Mouse (Mus musculus): ENCODE measurements at regions not wholly inside any gene's neighbourhood (a gene's known extent, or its start where the extent isn't known, plus 50 kb on each side); places are given as distances from the start of the nearest gene placed in this dataset.
"Not testable (repeated sequence)": the region's sequence is repeated elsewhere in the genome, so short reads cannot be mapped to it uniquely, and the experiment has no call there.

GRCm38 (mm10) chr6:37748296-37748980 is 122.2 kb upstream of the Trim24 start:
- DNase-seq: no peak

GRCm38 (mm10) chr6:37749016-37749415 is 121.6 kb upstream of the Trim24 start:
- DNase-seq: no peak

- no peak for DNase-seq
Observed at GRCm38 (mm10) chr6:37750271-37750670, 120.3 kb upstream of the Trim24 start.

- DNase-seq: no peak
Observed at GRCm38 (mm10) chr6:37751701-37752100, 118.9 kb upstream of the Trim24 start.

- not testable (repeated sequence) for DNase-seq
Observed at GRCm38 (mm10) chr6:37761003-37761402, 109.6 kb upstream of the Trim24 start.

GRCm38 (mm10) chr6:37763036-37763435 is 107.6 kb upstream of the Trim24 start:
- DNase-seq: no peak

GRCm38 (mm10) chr6:37767690-37768089 is 102.9 kb upstream of the Trim24 start:
- no peak for DNase-seq

GRCm38 (mm10) chr6:37773294-37773693 is 97.3 kb upstream of the Trim24 start:
- DNase-seq: no peak

- no peak for DNase-seq
Observed at GRCm38 (mm10) chr6:37775151-37775550, 95.5 kb upstream of the Trim24 start.

- DNase-seq: no peak
Observed at GRCm38 (mm10) chr6:37779893-37780292, 90.7 kb upstream of the Trim24 start.

- no peak for DNase-seq
Observed at GRCm38 (mm10) chr6:37781894-37782293, 88.7 kb upstream of the Trim24 start.

- not testable (repeated sequence) for DNase-seq
Observed at GRCm38 (mm10) chr6:37785280-37785679, 85.3 kb upstream of the Trim24 start.

- DNase-seq: no peak
Observed at GRCm38 (mm10) chr6:37785741-37786140, 84.9 kb upstream of the Trim24 start.

- not testable (repeated sequence) for DNase-seq
Observed at GRCm38 (mm10) chr6:37787858-37788257, 82.8 kb upstream of the Trim24 start.

GRCm38 (mm10) chr6:37790878-37791277 is 79.7 kb upstream of the Trim24 start:
- DNase-seq: no peak

GRCm38 (mm10) chr6:37794211-37794610 is 76.4 kb upstream of the Trim24 start:
- peak; percentile 18 to 22 for DNase-seq

- DNase-seq: no peak
Observed at GRCm38 (mm10) chr6:37795001-37795400, 75.6 kb upstream of the Trim24 start.

- no peak for DNase-seq
Observed at GRCm38 (mm10) chr6:37803231-37803630, 67.4 kb upstream of the Trim24 start.

- not testable (repeated sequence) for DNase-seq
Observed at GRCm38 (mm10) chr6:37805896-37806295, 64.7 kb upstream of the Trim24 start.

- DNase-seq: not testable (repeated sequence)
Observed at GRCm38 (mm10) chr6:37806529-37807191, 64.0 kb upstream of the Trim24 start.

GRCm38 (mm10) chr6:37815218-37815617 is 55.4 kb upstream of the Trim24 start:
- DNase-seq: not testable (repeated sequence)
